Mouse (Mus musculus) splenic B cell, adult 2 months (primary cell): ENCODE measurements at regions not wholly inside any gene's neighbourhood (a gene's known extent, or its start where the extent isn't known, plus 50 kb on each side); places are given as distances from the start of the nearest gene placed in this dataset.
"Not testable (repeated sequence)": the region's sequence is repeated elsewhere in the genome, so short reads cannot be mapped to it uniquely, and the experiment has no call there.

Experiments
- DNase-seq: peaks from one replicate; pipeline ENCODE4 v3.0.0-alpha.2; 2011; ENCODE audit warnings: low read depth, low spot score
- H3K27me3 ChIP-seq: 2 replicates; pipeline ENCODE4 v1.6.1; 2012; ENCODE audit warnings: mild to moderate bottlenecking, low read length, moderate library complexity, mixed read lengths; ENCODE audit not compliant: control insufficient read depth, poor library complexity, insufficient read depth, severe bottlenecking
- H3K36me3 ChIP-seq: 2 replicates; pipeline ENCODE4 v1.6.1; 2012; ENCODE audit warnings: mild to moderate bottlenecking, low read length, moderate library complexity, mixed read lengths; ENCODE audit not compliant: control insufficient read depth, poor library complexity, insufficient read depth, severe bottlenecking

GRCm38 (mm10) chr14:54125510-54125909 is 128.4 kb downstream of the Dad1 start:
- Histone ChIP-seq H3K36me3 (no peaks in the 10 kb centered on the region), H3K27me3 (no peaks in the 10 kb centered on the region)
- no peak for DNase-seq

- Histone ChIP-seq H3K36me3 (no peaks in the 10 kb centered on the region), H3K27me3 (no peaks in the 10 kb centered on the region)
- no peak for DNase-seq
Measured at GRCm38 (mm10) chr14:54121973-54122372, 131.9 kb downstream of the Dad1 start.

- DNase-seq = no peak
- H3K27me3 ChIP-seq = no peaks in the 10 kb centered on the region
- no peaks in the 10 kb centered on the region for H3K36me3 ChIP-seq
Measured at GRCm38 (mm10) chr14:54121340-54121739, 132.6 kb downstream of the Dad1 start.

GRCm38 (mm10) chr14:54120194-54120593 is 133.7 kb downstream of the Dad1 start:
- no peaks in the 10 kb centered on the region for H3K36me3 ChIP-seq
- no peak for DNase-seq
- H3K27me3 ChIP-seq = no peaks in the 10 kb centered on the region

- not testable (repeated sequence) for DNase-seq, H3K27me3 ChIP-seq, H3K36me3 ChIP-seq
Measured at GRCm38 (mm10) chr14:54117607-54118006, 136.3 kb downstream of the Dad1 start.

GRCm38 (mm10) chr14:54113216-54113615 is 140.7 kb downstream of the Dad1 start:
- Histone ChIP-seq H3K36me3 (no peaks in the 10 kb centered on the region), H3K27me3 (no peaks in the 10 kb centered on the region)
- DNase-seq = no peak

GRCm38 (mm10) chr14:54110971-54111370 is 142.9 kb downstream of the Dad1 start:
- Histone ChIP-seq H3K27me3 (no peaks in the 10 kb centered on the region; the same call in 1 of the 2 replicates), H3K36me3 (no peaks in the 10 kb centered on the region)
- no peak for DNase-seq

GRCm38 (mm10) chr14:54109129-54109528 is 144.8 kb downstream of the Dad1 start:
- no peaks in the 10 kb centered on the region for H3K36me3 ChIP-seq
- no peaks in the 10 kb centered on the region; the same call in 1 of the 2 replicates for H3K27me3 ChIP-seq
- no peak for DNase-seq

GRCm38 (mm10) chr14:54108311-54109074 is 145.4 kb downstream of the Dad1 start:
- no peak for DNase-seq
- Histone ChIP-seq H3K27me3 (no peaks in the 10 kb centered on the region; the same call in 1 of the 2 replicates), H3K36me3 (no peaks in the 10 kb centered on the region)

GRCm38 (mm10) chr14:54107204-54107796 is 146.6 kb downstream of the Dad1 start:
- no peaks in the 10 kb centered on the region for H3K36me3 ChIP-seq
- no peaks in the 10 kb centered on the region; the same call in 1 of the 2 replicates for H3K27me3 ChIP-seq
- no peak for DNase-seq

GRCm38 (mm10) chr14:54104243-54104642 is 149.7 kb downstream of the Dad1 start:
- H3K27me3 ChIP-seq = no peaks in the 10 kb centered on the region; the same call in 1 of the 2 replicates
- no peak for DNase-seq
- H3K36me3 ChIP-seq = no peaks in the 10 kb centered on the region

- Histone ChIP-seq H3K36me3 (no peaks in the 10 kb centered on the region), H3K27me3 (no peaks in the 10 kb centered on the region; the same call in 1 of the 2 replicates)
- DNase-seq = no peak
Measured at GRCm38 (mm10) chr14:54103541-54103940, 150.4 kb downstream of the Dad1 start.

GRCm38 (mm10) chr14:54103115-54103514 is 150.8 kb downstream of the Dad1 start:
- H3K36me3 ChIP-seq = no peaks in the 10 kb centered on the region
- no peaks in the 10 kb centered on the region; the same call in 1 of the 2 replicates for H3K27me3 ChIP-seq
- no peak for DNase-seq

GRCm38 (mm10) chr14:54101775-54102174 is 152.1 kb downstream of the Dad1 start:
- no peak for DNase-seq
- no peaks in the 10 kb centered on the region for H3K36me3 ChIP-seq
- H3K27me3 ChIP-seq = no peaks in the 10 kb centered on the region

GRCm38 (mm10) chr14:54099360-54099759 is 154.5 kb downstream of the Dad1 start:
- Histone ChIP-seq H3K27me3 (no peaks in the 10 kb centered on the region), H3K36me3 (no peaks in the 10 kb centered on the region)
- no peak for DNase-seq
